Mouse (Mus musculus) kidney, adult 2 months (tissue): ENCODE data around the gene Prex1.

ENCODE experiments used
- CTCF ChIP-seq: fragments of 200-500 bp; conservative IDR thresholded peaks from 2 replicates; pipeline ENCODE4 v1.5.1; 2011; ENCODE audit warnings: low read depth, mild to moderate bottlenecking, control low read depth, low read length, moderate library complexity, mixed read lengths; ENCODE audit not compliant: insufficient read depth, insufficient read length
- POLR2A ChIP-seq: fragments of 200-500 bp; IDR thresholded peaks from one replicate; pipeline ENCODE4 v1.6.1; 2011; ENCODE audit warnings: low read depth, low read length, control low read depth

GRCm38 (mm10) chr2:166730567-166730915 is 16.9 kb upstream of the Prex1 start:
- TF ChIP-seq CTCF (no peak), POLR2A (no peak)
